16 mouse cellular contexts compared by ENCODE assay signal in the genomic region with DNA sequence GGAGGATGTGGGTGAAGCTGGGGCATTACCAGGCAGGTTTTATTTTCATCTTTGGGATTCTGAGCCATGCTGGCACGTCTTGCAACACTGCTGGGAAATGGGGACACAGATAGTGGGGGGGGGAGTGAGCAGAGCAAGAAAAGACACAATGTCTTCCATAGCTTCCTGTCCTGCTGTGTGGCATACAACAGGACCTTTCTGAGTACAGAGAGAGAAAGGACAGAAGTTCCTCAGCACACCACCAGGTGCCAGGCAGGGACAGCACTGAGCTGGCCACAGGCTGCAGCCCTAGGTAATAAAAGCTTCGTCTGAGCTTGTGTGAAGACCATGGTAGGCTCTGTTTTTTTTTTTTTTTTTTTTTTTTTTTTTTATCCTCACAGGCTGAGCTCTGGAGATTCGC. TPM values are rescaled to one million over a fixed set of nuclear protein-coding genes. Genes with fewer than 3 reads are reported as not detected.
A peak's percentile ranks its signal among the peaks of the same experiment; 100 is the strongest.
DNase-seq lines count a peak whose midpoint lies in the region; ATAC-seq and TF ChIP-seq lines count a peak whose summit lies in the region.
"Had no signal": no experiment of that assay in that cellular context is flagged by ENCODE, and none has a peak within 500 bp of the region (broad histone marks: within the 10 kb centered on the region; RNA-seq: fewer than 3 reads in every experiment).

No protein-coding gene starts in this region.

- TF ChIP-seq CTCF in kidney, adult 2 months (conservative IDR thresholded peaks at IDR 0.05; ENCODE audit: insufficient read depth, insufficient read length, low read depth, low read length): peak; percentile 25; the same call in 1 of the 2 replicates

- no peaks in the 10 kb centered on the region for H3K36me3 ChIP-seq in kidney, adult 2 months (ENCODE audit: control insufficient read depth, insufficient read depth, low read length)
- H3K36me3 ChIP-seq: embryonic facial prominence, embryonic 12.5 days; heart, embryonic 10.5 days; lung, embryonic 15.5 days; midbrain, embryonic 10.5 days had no signal

- no peak for ATAC-seq in megakaryocyte-erythroid progenitor cell, adult 5-6 weeks (replicated peaks; ENCODE audit: low FRiP score, low TSS enrichment, poor library complexity, severe bottlenecking)

- no peak for TF ChIP-seq POLR2A in kidney, adult 2 months (IDR thresholded peaks at IDR 0.05; ENCODE audit: low read depth, low read length)

- WGBS in kidney, adult 2 months: 65% methylated on average over 3 of the region's 3 CpGs

- no peaks in the 10 kb centered on the region for H3K27me3 ChIP-seq in kidney, adult 2 months (replicated peaks; ENCODE audit: control insufficient read depth, insufficient read depth, low read length)
- H3K27me3 ChIP-seq: embryonic facial prominence, embryonic 12.5 days; lung, embryonic 15.5 days had no signal

- no peak overlapping the region for H3K4me3 ChIP-seq in kidney, adult 2 months (ENCODE audit: insufficient read depth, low read depth, low read length)
- H3K4me3 ChIP-seq: embryonic facial prominence, embryonic 12.5 days; heart, embryonic 10.5 days; lung, embryonic 15.5 days; midbrain, embryonic 10.5 days had no signal

- no peak overlapping the region for H3K27ac ChIP-seq in kidney, adult 2 months (ENCODE audit: insufficient read depth, low read depth, low read length)
- H3K27ac ChIP-seq: embryonic facial prominence, embryonic 12.5 days; heart, embryonic 10.5 days; lung, embryonic 15.5 days; midbrain, embryonic 10.5 days had no signal

- no peaks in the 10 kb centered on the region for H3K4me1 ChIP-seq in kidney, adult 2 months (ENCODE audit: control insufficient read depth, insufficient read depth, low read length)
- H3K4me1 ChIP-seq: embryonic facial prominence, embryonic 12.5 days; heart, embryonic 10.5 days; lung, embryonic 15.5 days had no signal

- peak; percentile 41 to 52 for DNase-seq in cerebellum, adult 18-20 months
- DNase-seq in cerebellum, adult 11 months: no peak
- no peak for DNase-seq in kidney, adult 2 months
- no peak for DNase-seq in kidney, postnatal 14 days
- DNase-seq in right cerebral cortex, adult 18-20 months: peak; percentile 66
- no peak for DNase-seq in right cerebral cortex, postnatal 10 days (ENCODE audit: low spot score in 2 of 2)
- no peak for DNase-seq in right cerebral cortex, postnatal 36 days (ENCODE audit: low spot score in 2 of 2)
- DNase-seq: adrenal gland, adult 8-10 months; gastrocnemius, postnatal 10 days; kidney, adult 11 months; thymus, postnatal 4 days had no signal

RNA-seq across cellular contexts. Expression of gene Jam3, which starts 25.3 kb away (rescaled TPM):
- polyA plus RNA-seq in kidney, adult 2 months (2012; rRNA removed): 35.5 and 37.1 TPM in 2 replicates
- not detected in 2 replicates for total RNA-seq in megakaryocyte-erythroid progenitor cell, adult 5-6 weeks (2014; fragmentation: Nextera tagmentation)
- not detected in 2 replicates for total RNA-seq in megakaryocyte-erythroid progenitor cell, adult 5-6 weeks (2017)

Comparison
In these comparisons a context has a peak if more than half of its experiments do, and no peak if none do; other contexts are left out.
1. DNase-seq: peak in cerebellum, adult 18-20 months (2 of 2) and right cerebral cortex, adult 18-20 months (single experiment); none in cerebellum, adult 11 months (single experiment), kidney, adult 2 months (single experiment), kidney, postnatal 14 days (single experiment), right cerebral cortex, postnatal 10 days (0 of 2) and right cerebral cortex, postnatal 36 days (0 of 2).